Mouse (Mus musculus) stomach, embryonic 14.5 days (tissue): ENCODE measurements around the gene Dad1. TPM values are rescaled to one million over a fixed set of nuclear protein-coding genes. Genes with fewer than 3 reads are reported as not detected.

Experiments used
- polyA plus RNA-seq: library from polyadenylated mRNA; unstranded; fragments of >200 nt; fragmentation: Nextera tagmentation; extraction: Ambion mirVana; gene quantifications from 2 replicates; pipeline ENCODE4 v1.2.1, GENCODE M21; 2014

Gene Dad1
- polyA plus RNA-seq, 1 experiment from 2014 or later: 406 TPM

Other genes with a start within 250 kb of the Dad1 start
- gene Abhd4, start 84 bp upstream of the Dad1 start, polyA plus RNA-seq: 52.2 and 54.3 TPM in 2 replicates
- not detected in 2 replicates for gene Olfr49, start 30.8 kb upstream of the Dad1 start, polyA plus RNA-seq
- 53.6 and 55.9 TPM in 2 replicates for gene Oxa1l, start 106.7 kb upstream of the Dad1 start, polyA plus RNA-seq
- 10.3 and 11.2 TPM in 2 replicates for gene Slc7a7, start 163.7 kb upstream of the Dad1 start, polyA plus RNA-seq
- gene Mrpl52, start 172.8 kb upstream of the Dad1 start, polyA plus RNA-seq: 284 and 312 TPM in 2 replicates
- 154 and 156 TPM in 2 replicates for gene Mmp14, start 177.5 kb upstream of the Dad1 start, polyA plus RNA-seq
- gene Lrp10, start 210.0 kb upstream of the Dad1 start, polyA plus RNA-seq: 38.1 and 41.7 TPM in 2 replicates
- gene Rem2, start 222.0 kb upstream of the Dad1 start, polyA plus RNA-seq: 1.5 and 2.0 TPM in 2 replicates